Mouse (Mus musculus) WW6 (cell line): ENCODE measurements around the gene Myo19.
A peak's percentile ranks its signal among the peaks of the same experiment; 100 is the strongest.

Experiments
- DNase-seq: peaks from one replicate; pipeline ENCODE4 v3.0.0-alpha.2; 2013; ENCODE audit warnings: low read depth, low spot score

Myo19 gene

GRCm38 (mm10) chr11:84886236-84886635 is 6.3 kb downstream of the Myo19 start:
- no peak for DNase-seq

- DNase-seq = no peak
These were observed 7.0 kb downstream of the Myo19 start for GRCm38 (mm10) chr11:84886767-84887511.

- no peak for DNase-seq
These were observed 8.1 kb downstream of the Myo19 start for GRCm38 (mm10) chr11:84888025-84888424.

GRCm38 (mm10) chr11:84889492-84889891 is 9.5 kb downstream of the Myo19 start:
- DNase-seq = no peak

GRCm38 (mm10) chr11:84891705-84892104 is 11.8 kb downstream of the Myo19 start:
- no peak for DNase-seq

- no peak for DNase-seq
These were observed 13.2 kb downstream of the Myo19 start for GRCm38 (mm10) chr11:84893113-84893512.

GRCm38 (mm10) chr11:84904597-84905144 is 24.7 kb downstream of the Myo19 start:
- DNase-seq = no peak

GRCm38 (mm10) chr11:84907081-84907480 is 27.1 kb downstream of the Myo19 start:
- no peak for DNase-seq

- DNase-seq = no peak
These were observed 28.5 kb downstream of the Myo19 start for GRCm38 (mm10) chr11:84908480-84908879.

- no peak for DNase-seq
These were observed 30.5 kb downstream of the Myo19 start for GRCm38 (mm10) chr11:84910411-84910810.

GRCm38 (mm10) chr11:84914673-84915072 is 34.7 kb downstream of the Myo19 start:
- peak; percentile 69 for DNase-seq

GRCm38 (mm10) chr11:84916053-84916702 is 36.2 kb downstream of the Myo19 start, which contains the start of gene Znhit3:
Znhit3 (minus strand) TSS chr11:84916366.
- DNase-seq = peak; percentile 80

- no peak for DNase-seq
These were observed 36.9 kb downstream of the Myo19 start for GRCm38 (mm10) chr11:84916703-84917300.

GRCm38 (mm10) chr11:84918425-84918824 is 38.5 kb downstream of the Myo19 start:
- peak; percentile 71 for DNase-seq

- DNase-seq = peak; percentile 28
These were observed 39.3 kb downstream of the Myo19 start for GRCm38 (mm10) chr11:84919276-84919675.

- DNase-seq = no peak
These were observed 40.0 kb downstream of the Myo19 start for GRCm38 (mm10) chr11:84919951-84920350.

GRCm38 (mm10) chr11:84920981-84921380 is 41.0 kb downstream of the Myo19 start:
- DNase-seq = no peak

GRCm38 (mm10) chr11:84932261-84932660 is 52.3 kb downstream of the Myo19 start:
- no peak for DNase-seq

GRCm38 (mm10) chr11:84939508-84940053 is 59.6 kb downstream of the Myo19 start:
- DNase-seq = no peak

GRCm38 (mm10) chr11:84940140-84940539 is 60.2 kb downstream of the Myo19 start:
- no peak for DNase-seq

- DNase-seq = peak; percentile 83
These were observed 64.0 kb downstream of the Myo19 start for GRCm38 (mm10) chr11:84943948-84944347.
